Mouse (Mus musculus) monocyte, adult 5-6 weeks (primary cell): ENCODE results near the gene Rnf225. TPM values are rescaled to one million over a fixed set of nuclear protein-coding genes. Genes with fewer than 3 reads are reported as not detected.

Experiments used
- ATAC-seq: fragments of 153-309, 156-312 bp; replicated peaks from 2 replicates; pipeline ENCODE4 v1.8.0; 2017; ENCODE audit warnings: mild to moderate bottlenecking; ENCODE audit not compliant: low TSS enrichment, insufficient number of reproducible peaks, severe bottlenecking, poor library complexity, low FRiP score
- total RNA-seq: library from RNA; stranded (forward); fragments of 200-1000, 200-491, 200-594 nt; gene quantifications from 3 replicates; pipeline ENCODE4 v1.2.3, GENCODE M21; 2017

Rnf225 gene
- total RNA-seq, 1 experiment from 2014 or later = not detected

DNA sequence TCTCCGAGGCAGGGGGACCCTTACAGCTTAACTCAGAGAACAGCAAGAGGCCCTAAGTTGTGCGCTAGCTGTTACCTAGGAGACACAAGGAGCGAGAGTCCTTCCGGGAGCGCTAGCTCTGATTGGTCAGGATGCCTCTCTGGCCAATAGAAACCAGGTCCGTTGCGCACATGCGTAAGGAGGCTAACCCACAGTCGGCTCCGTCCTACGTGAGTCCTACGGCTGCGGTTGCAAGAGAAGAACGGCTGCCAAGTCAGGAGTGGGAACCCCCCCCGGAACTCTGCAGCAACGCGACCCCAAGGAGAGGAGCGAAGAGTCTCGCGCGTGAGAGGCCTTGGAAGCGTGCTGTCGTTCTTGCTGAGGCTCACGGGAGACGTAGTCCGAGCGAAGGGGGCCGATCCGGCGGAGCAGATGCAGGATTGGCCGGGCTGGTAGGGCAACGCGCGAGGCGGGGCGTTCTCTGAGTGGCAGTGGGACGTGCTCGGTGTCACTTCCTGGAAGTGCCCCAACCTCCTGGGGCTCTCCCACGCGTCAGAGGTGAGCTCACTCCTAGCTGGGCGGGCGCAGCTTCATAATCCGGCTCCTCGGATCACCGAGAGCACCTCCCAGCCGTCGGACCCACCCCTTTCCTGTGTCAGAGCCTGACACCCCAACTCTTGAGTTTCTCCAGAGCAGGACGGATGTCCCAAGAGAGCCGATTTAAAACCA is 50.6 kb downstream of the Rnf225 start, which contains the start of gene Zfp446:
Gene Zfp446, plus strand, starts transcription at position 167 of the 708 bp plus-strand sequence.
- ATAC-seq = peak; percentile 97

DNA sequence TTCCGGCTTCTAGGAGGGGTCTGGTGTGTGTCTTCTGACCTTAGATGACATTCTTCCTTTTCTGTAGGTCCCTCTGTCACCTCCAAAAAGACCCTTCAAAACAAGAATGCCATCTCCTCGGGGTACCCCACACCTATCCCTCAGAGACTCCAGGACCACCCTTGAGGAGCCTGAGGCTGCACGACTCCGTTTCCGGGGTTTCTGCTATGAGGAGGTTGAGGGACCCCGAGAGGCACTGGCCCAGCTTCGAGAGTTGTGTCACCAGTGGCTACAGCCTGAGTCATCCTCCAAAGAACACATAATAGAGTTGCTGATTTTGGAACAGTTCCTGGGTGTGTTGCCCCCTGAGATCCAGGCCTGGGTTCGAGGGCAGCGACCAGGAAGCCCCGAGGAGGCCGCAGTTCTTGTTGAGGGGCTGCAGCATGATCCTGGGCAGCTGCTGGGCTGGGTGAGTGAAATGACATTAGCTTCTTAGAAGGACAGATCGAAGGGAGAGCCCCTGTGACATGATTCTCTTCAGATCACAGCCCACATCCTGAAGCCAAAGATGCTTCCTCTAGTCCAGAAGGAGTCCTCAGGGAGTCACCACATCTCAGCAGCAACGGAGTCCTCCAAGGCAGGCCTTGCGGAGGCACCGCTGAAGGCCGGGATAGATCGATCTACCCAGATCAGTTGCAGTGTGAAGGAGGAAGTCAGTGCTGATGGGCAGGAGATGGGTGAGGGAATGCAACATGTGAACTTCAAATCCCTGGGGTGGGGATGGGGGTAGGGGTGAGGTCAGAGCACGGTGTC is 51.9 kb downstream of the Rnf225 start:
- ATAC-seq = no peak

DNA sequence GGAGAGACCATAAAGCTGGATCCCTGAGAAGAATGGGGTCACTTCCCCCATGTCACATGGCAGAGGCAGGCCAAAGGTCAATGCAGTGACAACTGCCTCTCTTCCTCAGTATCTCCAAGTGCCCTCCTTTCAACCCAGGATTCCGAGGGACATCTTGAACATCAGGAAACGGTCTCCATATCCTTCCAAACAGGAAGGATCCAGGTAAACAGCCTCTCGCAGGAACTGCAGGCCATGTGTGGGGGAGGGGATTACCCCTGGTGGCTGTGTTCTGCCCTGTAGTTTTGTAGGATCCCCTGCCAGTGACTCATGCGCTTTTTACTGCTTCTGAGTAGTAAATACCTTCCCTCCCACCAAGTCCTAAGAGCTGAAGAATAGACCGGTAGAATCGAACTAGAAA is 52.6 kb downstream of the Rnf225 start:
- ATAC-seq = no peak

DNA sequence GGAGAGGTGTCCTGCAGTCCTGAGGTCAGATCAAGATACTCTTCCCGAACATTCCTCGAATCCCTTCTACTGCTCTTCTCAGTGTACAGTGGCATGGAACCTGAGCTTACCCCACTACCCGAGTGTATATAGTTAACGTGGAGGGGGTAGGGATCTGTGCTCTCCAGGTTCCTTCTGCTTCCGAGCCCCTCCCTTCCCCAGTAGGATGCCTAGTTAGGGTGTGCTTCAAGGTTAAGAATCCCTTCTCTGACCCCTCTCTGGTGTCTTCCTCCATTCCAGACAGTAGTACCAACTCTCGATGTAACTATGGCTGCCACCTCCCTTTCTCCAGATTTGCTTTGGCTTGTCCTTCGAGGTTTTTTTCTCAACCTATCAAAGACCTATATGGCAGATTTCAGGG is 53.1 kb downstream of the Rnf225 start:
- ATAC-seq = no peak

Other genes with a start within 250 kb of the Rnf225 start
- not detected in 3 replicates for gene Vmn2r55, start 242.4 kb upstream of the Rnf225 start, total RNA-seq
- not detected in 3 replicates for gene Vmn2r56, start 192.4 kb upstream of the Rnf225 start, total RNA-seq
- 0.19 to 1.6 TPM (median 0.53 TPM) in 3 replicates for gene Zscan18, start 123.8 kb upstream of the Rnf225 start, total RNA-seq
- 10.1 to 23.3 TPM (median 10.4 TPM) in 3 replicates for gene Zfp329, start 108.6 kb upstream of the Rnf225 start, total RNA-seq
- gene Zfp110, start 92.7 kb upstream of the Rnf225 start, total RNA-seq = 95.8 to 106 TPM (median 102 TPM) in 3 replicates
- gene Zfp128, start 46.2 kb upstream of the Rnf225 start, total RNA-seq = 1.6 to 4.2 TPM (median 2.4 TPM) in 3 replicates
- 0.75 to 3.9 TPM in 2 of 3 replicates, not detected in the other for gene Zscan22, start 29.6 kb upstream of the Rnf225 start, total RNA-seq
- gene Rps5, start 5.1 kb upstream of the Rnf225 start, total RNA-seq = 534 to 585 TPM (median 572 TPM) in 3 replicates
- gene Zfp324, start 38.4 kb downstream of the Rnf225 start, total RNA-seq = 0.96 to 4.5 TPM (median 1.9 TPM) in 3 replicates
- 0.43 to 1.3 TPM (median 1.0 TPM) in 3 replicates for gene Zfp446, start 50.4 kb downstream of the Rnf225 start, total RNA-seq
- 1.6 TPM in 1 of 3 replicates, not detected in the others for gene Slc27a5, start 70.8 kb downstream of the Rnf225 start, total RNA-seq
- 150 to 169 TPM (median 158 TPM) in 3 replicates for gene Trim28, start 71.7 kb downstream of the Rnf225 start, total RNA-seq
- gene Zbtb45, start 82.6 kb downstream of the Rnf225 start, total RNA-seq = 3.6 to 5.7 TPM (median 3.8 TPM) in 3 replicates
- gene Chmp2a, start 107.4 kb downstream of the Rnf225 start, total RNA-seq = 277 to 386 TPM (median 313 TPM) in 3 replicates
- gene Ube2m, start 110.9 kb downstream of the Rnf225 start, total RNA-seq = 44.8 to 67.8 TPM (median 54.9 TPM) in 3 replicates
- 0.19 to 0.48 TPM in 2 of 3 replicates, not detected in the other for gene Mzf1, start 127.3 kb downstream of the Rnf225 start, total RNA-seq
- not detected in 3 replicates for gene Vmn1r85, start 167.8 kb downstream of the Rnf225 start, total RNA-seq
- not detected in 3 replicates for gene Vmn1r86, start 192.5 kb downstream of the Rnf225 start, total RNA-seq
- not detected in 3 replicates for gene Vmn1r87, start 212.7 kb downstream of the Rnf225 start, total RNA-seq
- not detected in 3 replicates for gene Vmn1r88, start 232.2 kb downstream of the Rnf225 start, total RNA-seq